Mouse (Mus musculus): ENCODE data around the gene Slc8a1. TPM values are rescaled to one million over a fixed set of nuclear protein-coding genes. Genes with fewer than 3 reads are reported as not detected.

The Slc8a1 gene
- polyA plus RNA-seq, 1 experiment from 2014 or later = 9.2 TPM

DNA sequence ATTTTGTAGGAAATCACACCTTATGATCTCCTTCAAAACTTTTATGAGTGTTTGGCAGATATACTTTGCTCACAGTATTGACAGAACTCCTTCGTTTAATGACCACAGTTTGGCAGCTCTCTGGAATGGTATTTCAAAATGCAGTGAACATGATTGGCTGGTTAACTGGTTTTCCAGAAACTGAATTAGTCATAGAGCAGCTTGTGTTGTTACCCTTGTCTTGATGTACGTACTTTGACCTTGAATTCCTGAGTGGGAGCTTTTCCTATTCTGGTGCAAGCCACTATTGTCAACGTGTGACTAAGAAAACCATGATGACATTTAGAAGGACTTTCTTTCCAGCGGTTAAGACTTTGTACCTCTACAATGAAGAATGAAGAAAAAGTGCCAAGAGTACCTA is 868 bp downstream of the Slc8a1 start:
- no peak overlapping the region for H3K27ac ChIP-seq (ENCODE audit: low read depth, low read length)
- no peak for ATAC-seq

DNA sequence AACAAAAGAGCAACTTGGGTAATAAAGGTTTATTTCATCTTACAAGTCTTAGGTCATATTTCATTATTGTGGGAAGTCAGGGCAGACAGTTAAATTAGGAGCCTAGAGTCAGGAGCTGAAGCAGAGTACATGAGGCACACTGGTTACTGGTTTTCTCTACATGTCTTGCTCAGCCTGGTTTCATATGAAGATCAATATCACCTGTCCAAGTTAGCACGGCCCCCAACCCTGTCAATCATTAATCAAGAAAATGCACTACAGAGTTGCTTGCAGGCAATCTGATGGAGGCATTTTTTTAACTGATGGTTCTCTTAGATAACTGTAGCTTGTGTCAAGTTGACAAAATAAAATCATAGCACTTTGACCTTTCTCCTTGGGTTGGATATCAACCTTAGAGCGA is 2.6 kb downstream of the Slc8a1 start:
- no peak overlapping the region for H3K27ac ChIP-seq (ENCODE audit: low read depth, low read length)
- 85% methylated on average over 2 of the region's 2 CpGs for WGBS
- H3K9me3 ChIP-seq (replicated peaks; ENCODE audit: control insufficient read depth, low read length) = no peaks in the 10 kb centered on the region
- no peaks in the 10 kb centered on the region for H3K36me3 ChIP-seq (ENCODE audit: control insufficient read depth, insufficient read depth, low read length)
- no peak for DNase-seq (ENCODE audit: low spot score)
- no peak overlapping the region for H3K9ac ChIP-seq (ENCODE audit: low read length)
- no peak overlapping the region for H3K4me2 ChIP-seq (ENCODE audit: low read length)
- no peak for ATAC-seq
- H3K27me3 ChIP-seq (replicated peaks; ENCODE audit: control insufficient read depth, insufficient read depth, low read length) = no peaks in the 10 kb centered on the region
- no peaks in the 10 kb centered on the region for H3K4me1 ChIP-seq (ENCODE audit: control insufficient read depth, insufficient read depth, low read length)
- H3K4me3 ChIP-seq (ENCODE audit: low read depth, low read length) = no peak overlapping the region

More for the DNA sequence above, 868 bp downstream of the Slc8a1 start:
- H3K4me2 ChIP-seq (ENCODE audit: low read length) = no peak overlapping the region
- WGBS = 78% methylated on average over 4 of the region's 4 CpGs
- no peak overlapping the region for H3K9ac ChIP-seq (ENCODE audit: low read length)
- DNase-seq (ENCODE audit: low spot score) = no peak
- H3K9me3 ChIP-seq (replicated peaks; ENCODE audit: control insufficient read depth, low read length) = no peaks in the 10 kb centered on the region
- H3K36me3 ChIP-seq (ENCODE audit: control insufficient read depth, insufficient read depth, low read length) = no peaks in the 10 kb centered on the region
- no peaks in the 10 kb centered on the region for H3K4me1 ChIP-seq (ENCODE audit: control insufficient read depth, insufficient read depth, low read length)
- no peak overlapping the region for H3K4me3 ChIP-seq (ENCODE audit: low read depth, low read length)
- H3K27me3 ChIP-seq (replicated peaks; ENCODE audit: control insufficient read depth, insufficient read depth, low read length) = no peaks in the 10 kb centered on the region

DNA sequence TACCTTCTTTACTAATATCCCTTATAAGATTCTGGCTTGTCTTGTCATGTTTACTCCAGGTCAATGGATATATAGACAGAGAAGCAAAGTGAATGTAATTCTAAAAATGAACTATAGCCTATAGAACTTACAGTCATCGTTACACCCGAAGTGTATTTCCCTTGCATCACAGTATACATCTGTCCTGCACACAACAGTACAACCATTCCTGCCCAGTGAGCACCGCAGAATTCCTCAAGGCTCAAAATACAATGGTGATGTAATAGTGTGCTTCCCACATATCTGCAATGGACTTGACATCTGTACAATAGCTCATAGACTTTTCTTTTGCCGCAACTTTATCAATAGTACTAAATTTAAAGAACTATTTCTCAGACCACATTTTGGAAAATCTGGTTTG is 8.3 kb downstream of the Slc8a1 start:
- Histone ChIP-seq H3K4me1 (ENCODE audit: control insufficient read depth, insufficient read depth, low read length) (no peaks in the 10 kb centered on the region), H3K27me3 (replicated peaks; ENCODE audit: control insufficient read depth, insufficient read depth, low read length) (no peaks in the 10 kb centered on the region), H3K4me2 (ENCODE audit: low read length) (no peak overlapping the region), H3K27ac (ENCODE audit: low read depth, low read length) (no peak overlapping the region), H3K4me3 (ENCODE audit: low read depth, low read length) (no peak overlapping the region), H3K9me3 (replicated peaks; ENCODE audit: control insufficient read depth, low read length) (no peaks in the 10 kb centered on the region), H3K36me3 (ENCODE audit: control insufficient read depth, insufficient read depth, low read length) (no peaks in the 10 kb centered on the region), H3K9ac (ENCODE audit: low read length) (no peak overlapping the region)
- 90% methylated on average over 4 of the region's 4 CpGs for WGBS
- ATAC-seq = no peak
- DNase-seq (ENCODE audit: low spot score) = no peak

DNA sequence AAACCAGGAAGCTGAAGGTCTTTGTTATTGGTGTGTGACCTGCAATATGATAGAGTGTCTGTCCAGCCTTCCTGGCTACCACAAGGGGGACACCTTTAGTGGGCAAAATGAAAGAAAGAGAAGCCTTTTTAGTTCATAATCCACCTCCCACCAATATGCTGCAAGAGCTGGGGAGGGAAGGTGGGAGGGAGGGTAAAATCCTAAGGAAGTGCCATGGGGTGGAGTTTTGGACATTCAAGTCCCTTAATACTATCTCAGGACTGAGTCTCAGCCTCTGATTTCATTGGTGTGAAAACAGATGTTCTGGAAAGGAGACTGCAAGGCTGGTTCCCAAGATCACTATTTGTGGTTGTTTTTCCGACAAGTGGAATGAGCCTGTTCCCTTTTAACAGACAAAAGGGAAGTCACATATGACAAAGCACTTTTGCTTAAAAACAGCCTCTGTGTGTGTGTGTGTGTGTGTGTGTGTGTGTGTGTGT is 25.9 kb downstream of the Slc8a1 start:
- H3K36me3 ChIP-seq (ENCODE audit: control insufficient read depth, insufficient read depth, low read length) = no peaks in the 10 kb centered on the region
- no peaks in the 10 kb centered on the region for H3K4me1 ChIP-seq (ENCODE audit: control insufficient read depth, insufficient read depth, low read length)
- H3K4me2 ChIP-seq (ENCODE audit: low read length) = no peak overlapping the region
- WGBS = 83% methylated on average over 1 of the region's 1 CpGs
- no peaks in the 10 kb centered on the region for H3K27me3 ChIP-seq (replicated peaks; ENCODE audit: control insufficient read depth, insufficient read depth, low read length)
- no peak overlapping the region for H3K27ac ChIP-seq (ENCODE audit: low read depth, low read length)
- no peak overlapping the region for H3K9ac ChIP-seq (ENCODE audit: low read length)
- DNase-seq (ENCODE audit: low spot score) = no peak
- ATAC-seq = no peak
- H3K9me3 ChIP-seq (replicated peaks; ENCODE audit: control insufficient read depth, low read length) = no peaks in the 10 kb centered on the region
- H3K4me3 ChIP-seq (ENCODE audit: low read depth, low read length) = no peak overlapping the region

DNA sequence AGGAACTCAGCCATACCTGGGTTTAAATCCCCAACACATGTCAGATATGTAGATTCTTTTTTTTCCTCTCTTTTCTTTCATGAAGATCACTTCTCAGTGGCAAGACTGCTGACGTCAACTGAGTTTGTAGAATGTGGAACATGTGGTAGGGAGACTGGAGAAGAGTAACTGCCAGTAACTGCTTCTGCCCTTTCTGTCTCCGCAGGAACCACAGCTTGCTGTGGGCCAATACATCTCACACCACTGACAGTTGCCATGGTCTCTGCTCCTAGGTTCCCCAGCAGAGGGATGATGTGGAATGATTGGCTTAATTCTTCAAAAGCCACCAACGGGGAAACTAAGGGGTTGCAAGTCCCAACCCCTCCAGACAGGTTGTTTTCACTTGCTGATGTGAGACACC is 33.4 kb downstream of the Slc8a1 start:
- no peak overlapping the region for H3K4me2 ChIP-seq (ENCODE audit: low read length)
- H3K36me3 ChIP-seq (ENCODE audit: control insufficient read depth, insufficient read depth, low read length) = no peaks in the 10 kb centered on the region
- H3K9me3 ChIP-seq (replicated peaks; ENCODE audit: control insufficient read depth, low read length) = no peaks in the 10 kb centered on the region
- no peak overlapping the region for H3K27ac ChIP-seq (ENCODE audit: low read depth, low read length)
- no peak overlapping the region for H3K4me3 ChIP-seq (ENCODE audit: low read depth, low read length)
- WGBS = 72% methylated on average over 3 of the region's 3 CpGs
- no peaks in the 10 kb centered on the region for H3K4me1 ChIP-seq (ENCODE audit: control insufficient read depth, insufficient read depth, low read length)
- no peak overlapping the region for H3K9ac ChIP-seq (ENCODE audit: low read length)
- no peak for DNase-seq (ENCODE audit: low spot score)
- no peak for ATAC-seq
- H3K27me3 ChIP-seq (replicated peaks; ENCODE audit: control insufficient read depth, insufficient read depth, low read length) = no peaks in the 10 kb centered on the region

DNA sequence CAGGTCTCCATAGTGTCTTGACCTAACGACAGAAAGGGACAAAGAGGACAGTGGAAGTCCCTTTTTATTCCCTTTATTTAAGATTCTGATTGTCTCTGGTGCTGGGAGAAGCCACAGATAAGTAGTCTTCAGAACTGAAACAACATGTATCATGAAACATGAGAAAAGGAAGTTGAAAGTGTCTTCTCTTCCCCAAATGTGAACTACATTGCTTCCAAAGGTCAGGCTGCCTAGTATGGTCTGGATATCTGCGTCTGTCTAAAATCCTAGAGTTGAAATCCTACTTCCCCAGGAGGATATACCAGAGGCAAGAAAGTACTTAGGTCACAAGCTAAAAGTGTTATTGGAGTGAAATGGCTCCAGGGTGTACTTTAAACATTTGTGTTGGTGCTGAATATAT is 34.9 kb downstream of the Slc8a1 start:
- no peak overlapping the region for H3K4me2 ChIP-seq (ENCODE audit: low read length)
- no peak overlapping the region for H3K27ac ChIP-seq (ENCODE audit: low read depth, low read length)
- H3K4me3 ChIP-seq (ENCODE audit: low read depth, low read length) = no peak overlapping the region
- ATAC-seq (no peak), DNase-seq (ENCODE audit: low spot score) (no peak)
- no peak overlapping the region for H3K9ac ChIP-seq (ENCODE audit: low read length)
- no peaks in the 10 kb centered on the region for H3K36me3 ChIP-seq (ENCODE audit: control insufficient read depth, insufficient read depth, low read length)
- 79% methylated on average over 2 of the region's 2 CpGs for WGBS
- H3K9me3 ChIP-seq (replicated peaks; ENCODE audit: control insufficient read depth, low read length) = no peaks in the 10 kb centered on the region
- H3K27me3 ChIP-seq (replicated peaks; ENCODE audit: control insufficient read depth, insufficient read depth, low read length) = no peaks in the 10 kb centered on the region
- H3K4me1 ChIP-seq (ENCODE audit: control insufficient read depth, insufficient read depth, low read length) = no peaks in the 10 kb centered on the region

DNA sequence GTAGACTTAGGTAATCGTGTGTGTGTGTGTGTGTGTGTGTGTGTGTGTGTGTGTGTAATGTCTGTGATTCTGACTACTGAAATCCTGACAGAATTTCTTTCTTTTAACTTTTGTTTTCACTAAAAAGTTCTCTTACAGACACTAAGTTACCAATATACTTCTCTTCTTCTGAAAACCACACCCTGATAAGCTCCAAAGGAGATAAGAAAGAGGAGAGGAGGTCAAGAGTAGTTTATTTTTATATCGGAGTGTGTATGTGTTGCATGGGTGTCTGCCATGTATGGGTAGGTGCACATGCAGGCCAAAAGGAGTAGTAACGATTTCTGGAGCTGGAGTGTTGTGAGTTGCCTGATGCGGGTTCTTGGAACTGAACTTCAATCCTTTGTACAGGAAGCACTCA is 36.5 kb downstream of the Slc8a1 start:
- H3K9me3 ChIP-seq (replicated peaks; ENCODE audit: control insufficient read depth, low read length) = no peaks in the 10 kb centered on the region
- DNase-seq (ENCODE audit: low spot score) = no peak
- H3K4me2 ChIP-seq (ENCODE audit: low read length) = no peak overlapping the region
- 89% methylated on average over 4 of the region's 4 CpGs for WGBS
- H3K9ac ChIP-seq (ENCODE audit: low read length) = no peak overlapping the region
- H3K36me3 ChIP-seq (ENCODE audit: control insufficient read depth, insufficient read depth, low read length) = no peaks in the 10 kb centered on the region
- H3K4me3 ChIP-seq (ENCODE audit: low read depth, low read length) = no peak overlapping the region
- no peak overlapping the region for H3K27ac ChIP-seq (ENCODE audit: low read depth, low read length)
- ATAC-seq = no peak
- no peaks in the 10 kb centered on the region for H3K4me1 ChIP-seq (ENCODE audit: control insufficient read depth, insufficient read depth, low read length)
- no peaks in the 10 kb centered on the region for H3K27me3 ChIP-seq (replicated peaks; ENCODE audit: control insufficient read depth, insufficient read depth, low read length)

DNA sequence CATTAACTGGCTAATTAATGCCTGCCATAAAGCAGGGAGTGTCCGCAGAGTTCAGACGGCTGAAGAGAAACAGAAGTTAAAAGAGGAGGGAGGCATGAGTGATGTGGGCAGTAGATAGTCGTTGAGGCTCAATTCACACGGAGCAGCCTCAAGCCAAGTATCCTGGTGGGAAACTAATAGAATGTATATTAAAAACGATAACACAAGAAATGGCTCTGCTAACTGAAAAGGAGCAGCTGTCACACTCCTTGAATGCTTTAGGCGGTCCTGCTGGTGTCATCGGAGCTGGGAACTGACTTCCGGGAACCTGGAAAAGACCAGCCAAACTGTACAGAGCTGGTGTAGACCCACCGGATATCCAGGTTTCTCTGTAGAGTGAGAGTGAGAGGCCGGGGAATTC is 39.4 kb downstream of the Slc8a1 start:
- Histone ChIP-seq H3K4me1 (ENCODE audit: control insufficient read depth, insufficient read depth, low read length) (no peaks in the 10 kb centered on the region), H3K27me3 (replicated peaks; ENCODE audit: control insufficient read depth, insufficient read depth, low read length) (no peaks in the 10 kb centered on the region), H3K9ac (ENCODE audit: low read length) (no peak overlapping the region), H3K27ac (ENCODE audit: low read depth, low read length) (no peak overlapping the region), H3K36me3 (ENCODE audit: control insufficient read depth, insufficient read depth, low read length) (no peaks in the 10 kb centered on the region), H3K9me3 (replicated peaks; ENCODE audit: control insufficient read depth, low read length) (no peaks in the 10 kb centered on the region), H3K4me2 (ENCODE audit: low read length) (no peak overlapping the region), H3K4me3 (ENCODE audit: low read depth, low read length) (no peak overlapping the region)
- no peak for DNase-seq (ENCODE audit: low spot score)
- no peak for ATAC-seq
- 35% methylated on average over 10 of the region's 10 CpGs for WGBS

DNA sequence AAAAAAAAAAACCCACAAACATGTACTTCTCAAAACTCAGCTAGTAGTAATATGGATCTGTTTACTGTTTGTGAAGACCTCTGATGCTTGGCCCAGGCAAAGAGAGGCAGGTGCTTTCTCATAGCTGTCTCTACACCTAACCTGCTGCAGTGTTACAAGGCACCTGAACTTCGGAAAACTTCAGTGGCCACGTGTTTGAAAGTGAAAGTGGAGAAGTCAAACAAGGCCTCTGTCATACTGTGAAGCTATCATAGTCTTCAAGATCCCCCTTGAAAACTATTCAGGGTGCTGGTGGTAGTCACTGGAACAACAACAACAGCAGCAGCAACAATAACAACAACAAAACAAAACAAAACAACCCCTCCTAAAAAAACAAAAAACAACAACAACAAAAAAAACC is 40.5 kb downstream of the Slc8a1 start:
- no peaks in the 10 kb centered on the region for H3K4me1 ChIP-seq (ENCODE audit: control insufficient read depth, insufficient read depth, low read length)
- DNase-seq (ENCODE audit: low spot score) = no peak
- no peak for ATAC-seq
- H3K27ac ChIP-seq (ENCODE audit: low read depth, low read length) = no peak overlapping the region
- no peaks in the 10 kb centered on the region for H3K9me3 ChIP-seq (replicated peaks; ENCODE audit: control insufficient read depth, low read length)
- H3K4me3 ChIP-seq (ENCODE audit: low read depth, low read length) = no peak overlapping the region
- H3K9ac ChIP-seq (ENCODE audit: low read length) = no peak overlapping the region
- H3K27me3 ChIP-seq (replicated peaks; ENCODE audit: control insufficient read depth, insufficient read depth, low read length) = no peaks in the 10 kb centered on the region
- WGBS = 66% methylated on average over 2 of the region's 2 CpGs
- H3K4me2 ChIP-seq (ENCODE audit: low read length) = no peak overlapping the region
- no peaks in the 10 kb centered on the region for H3K36me3 ChIP-seq (ENCODE audit: control insufficient read depth, insufficient read depth, low read length)

All from forebrain, embryonic 14.5 days (tissue).